Mouse (Mus musculus) 416B (cell line): ENCODE results near the gene Olfr606.
"Not testable (repeated sequence)": the region's sequence is repeated elsewhere in the genome, so short reads cannot be mapped to it uniquely, and the experiment has no call there.

Source experiments
- DNase-seq: peaks from one replicate; pipeline ENCODE4 v3.0.0; 2011; ENCODE audit warnings: low read depth

The Olfr606 gene

DNA sequence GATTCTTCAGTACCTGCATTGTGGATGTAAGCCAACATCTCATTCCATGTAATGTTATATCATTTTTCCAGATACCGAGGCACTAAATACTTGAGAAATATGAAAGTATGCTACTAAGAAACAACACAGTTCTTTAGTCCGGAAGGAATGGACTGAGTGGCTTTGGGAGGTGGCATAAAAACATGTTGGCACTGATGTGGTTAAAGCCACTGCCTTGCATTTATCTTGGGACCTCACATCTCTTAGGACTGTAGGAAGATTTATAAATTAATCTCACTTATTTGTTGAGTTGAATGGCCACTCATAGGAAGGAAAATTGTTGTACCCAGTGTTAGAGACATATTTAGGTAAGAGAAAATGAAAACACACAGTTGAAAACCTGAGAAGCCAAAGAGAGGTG, at the start of gene Olfr606:
Gene Olfr606, plus strand, starts transcription at position 301 of the 400 bp plus-strand sequence.
- no peak for DNase-seq

DNA sequence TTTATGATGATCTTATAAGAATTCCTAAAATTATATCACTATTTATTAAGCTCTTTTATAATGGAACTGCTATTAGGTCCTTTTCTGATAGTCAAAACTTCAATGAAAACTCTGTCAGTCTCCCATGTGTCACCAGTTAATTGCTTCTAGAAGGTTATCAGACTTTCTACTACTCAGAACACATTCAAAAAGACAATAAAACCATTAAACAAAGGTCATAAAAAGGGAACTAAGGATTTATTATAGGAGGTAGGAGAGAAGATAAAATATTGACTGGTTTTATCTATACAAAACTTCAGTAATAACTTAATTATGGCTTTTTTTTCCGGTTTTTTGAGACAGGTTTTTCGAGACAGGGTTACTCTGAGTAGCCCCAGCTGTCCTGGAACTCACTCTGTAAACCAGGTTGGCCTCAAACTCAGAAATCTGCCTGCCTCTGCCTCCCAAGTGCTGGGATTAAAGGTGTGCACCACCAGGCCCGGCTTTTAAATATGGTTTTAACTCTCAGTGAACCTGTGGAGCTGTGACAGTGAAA, 42.3 kb upstream of the Olfr606 start:
- not testable (repeated sequence) for DNase-seq

DNA sequence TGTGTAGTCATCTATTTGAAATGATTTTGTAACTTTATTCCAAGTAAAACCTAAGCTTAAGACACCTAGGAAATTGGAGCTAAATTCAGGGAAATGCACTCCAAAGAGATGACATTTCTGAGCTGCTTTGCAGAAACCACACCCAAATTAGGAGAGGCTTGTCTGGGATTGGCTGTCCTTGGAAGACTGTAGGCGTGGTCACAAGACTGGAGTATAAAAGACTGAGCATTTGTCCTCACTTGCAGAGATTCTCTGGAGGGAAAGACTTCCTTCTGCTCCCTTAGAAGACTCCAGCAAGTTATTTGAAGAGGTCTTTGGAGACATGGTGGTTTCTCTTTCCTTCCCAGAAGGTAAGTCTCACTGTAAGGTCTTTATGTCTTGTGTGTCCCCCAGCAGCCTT, 34.1 kb upstream of the Olfr606 start, which contains the start of gene Usp17lc:
Gene Usp17lc, plus strand, starts transcription at position 301 of the 400 bp plus-strand sequence.
- DNase-seq = not testable (repeated sequence)

DNA sequence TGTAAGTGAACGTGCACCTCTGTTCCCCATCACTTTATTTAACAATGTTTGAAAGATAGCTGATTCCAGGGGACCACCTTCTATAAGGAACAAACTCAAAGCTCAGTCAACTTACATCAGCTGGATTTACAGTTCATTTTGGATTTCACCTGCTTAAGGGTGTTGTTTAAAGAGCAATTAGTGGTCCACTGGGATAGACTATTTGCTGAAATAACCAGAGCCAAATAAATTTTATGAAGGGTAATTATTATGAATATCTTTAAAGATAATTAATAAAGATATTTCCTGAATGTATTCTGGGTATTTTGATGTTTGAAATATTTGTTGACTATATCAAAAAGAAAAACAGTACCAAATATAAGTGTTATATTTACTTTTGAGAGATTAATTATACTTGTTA, 3.5 kb upstream of the Olfr606 start, which contains the start of gene Olfr605:
Gene Olfr605, minus strand, starts transcription at position 101 of the 400 bp plus-strand sequence.
- no peak for DNase-seq

DNA sequence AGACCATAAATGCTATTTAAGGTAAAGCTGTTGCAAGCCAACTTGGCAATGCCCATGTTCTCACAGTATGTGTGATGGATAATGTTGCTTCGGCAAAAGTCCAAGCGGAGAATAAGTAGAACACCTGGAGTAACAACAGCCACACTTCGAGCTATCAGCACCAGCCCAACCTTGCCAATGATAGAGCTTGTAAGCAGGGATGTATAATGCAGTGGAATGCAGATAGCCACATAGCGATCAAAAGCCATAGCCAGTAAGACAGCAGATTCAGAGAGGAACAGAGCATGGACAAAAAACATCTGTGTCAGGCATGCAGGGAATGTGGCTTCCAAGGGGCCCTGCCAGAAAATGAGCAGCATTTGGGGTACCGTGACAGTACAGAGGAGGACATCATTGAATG, 11.7 kb downstream of the Olfr606 start:
- no peak for DNase-seq

DNA sequence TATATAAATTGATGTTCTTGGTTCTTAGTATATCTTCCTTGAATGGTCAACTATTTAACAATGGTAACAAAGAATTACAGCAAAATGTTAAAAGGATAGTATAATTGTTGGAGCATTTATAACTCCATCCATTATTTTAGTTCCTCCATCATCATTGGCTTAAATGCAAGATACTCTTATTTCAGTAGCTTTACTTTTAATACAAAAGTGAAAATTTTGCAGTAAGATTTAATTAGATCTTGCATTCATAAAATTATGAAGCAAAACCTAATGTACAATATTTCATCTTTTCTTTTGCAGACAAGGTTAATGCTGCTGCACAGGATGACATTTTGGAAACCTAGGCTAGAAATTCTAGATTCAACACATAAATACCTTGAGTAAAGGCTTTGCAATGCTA, 20.7 kb downstream of the Olfr606 start, which contains the start of gene Olfr608:
Gene Olfr608, plus strand, starts transcription at position 301 of the 400 bp plus-strand sequence.
- no peak for DNase-seq

DNA sequence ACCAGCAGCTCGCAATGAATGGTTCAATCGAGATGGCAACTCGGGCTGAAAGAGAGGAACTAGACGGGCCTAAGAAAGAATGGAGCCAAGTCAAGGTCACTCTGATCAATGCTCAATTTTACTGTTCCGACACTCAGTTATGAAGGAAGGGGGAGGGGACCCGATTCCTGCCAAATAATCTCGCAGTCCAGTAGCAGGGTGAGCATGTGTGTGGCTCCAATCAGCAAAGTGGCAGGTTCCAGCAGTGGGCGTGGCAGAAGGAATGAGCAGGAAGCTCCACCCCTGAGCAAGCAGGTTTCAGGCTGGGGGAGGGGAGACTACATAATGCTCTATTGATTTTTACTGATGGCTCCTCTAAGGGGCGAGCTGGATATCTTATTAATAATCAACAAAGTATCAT, 28.3 kb downstream of the Olfr606 start:
- DNase-seq = not testable (repeated sequence)

DNA sequence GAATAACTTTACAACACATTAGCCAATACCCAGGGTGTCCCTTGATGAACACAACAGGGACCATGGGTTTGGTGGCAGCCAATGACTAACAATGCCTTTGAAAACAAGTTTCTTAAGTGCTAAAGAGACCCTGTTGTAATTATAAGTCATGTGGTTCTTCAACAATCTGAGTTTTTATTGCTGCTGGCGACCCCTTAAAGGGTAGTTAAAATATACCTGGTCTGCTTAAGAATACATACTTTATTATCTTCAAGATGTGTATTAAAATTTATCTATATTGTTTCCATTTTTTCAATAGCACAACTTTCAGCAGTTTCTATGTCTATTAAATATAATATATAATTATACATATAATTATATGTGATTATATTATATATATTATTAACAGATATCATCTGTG, 49.1 kb downstream of the Olfr606 start, which contains the start of gene Olfr609:
Gene Olfr609, minus strand, starts transcription at position 101 of the 400 bp plus-strand sequence.
- DNase-seq = no peak
